Mouse (Mus musculus) left cerebral cortex, adult 8-10 months (tissue): ENCODE measurements around the gene Limk2. TPM values are rescaled to one million over a fixed set of nuclear protein-coding genes. Genes with fewer than 3 reads are reported as not detected.
A peak's percentile ranks its signal among the peaks of the same experiment; 100 is the strongest.

Experiments used
- DNase-seq, 2 experiments: peaks; one replicate each; pipeline ENCODE4 v3.0.0; 2022; ENCODE audit warnings: low spot score in 2 of 2
- total RNA-seq, 4 experiments: library from RNA; stranded (reverse); gene quantifications; 2 replicates each; pipeline ENCODE4 v1.2.4; 2022

Gene Limk2
- total RNA-seq, 4 experiments from 2014 or later: 93.4 to 107 (median 97.0) TPM

DNA sequence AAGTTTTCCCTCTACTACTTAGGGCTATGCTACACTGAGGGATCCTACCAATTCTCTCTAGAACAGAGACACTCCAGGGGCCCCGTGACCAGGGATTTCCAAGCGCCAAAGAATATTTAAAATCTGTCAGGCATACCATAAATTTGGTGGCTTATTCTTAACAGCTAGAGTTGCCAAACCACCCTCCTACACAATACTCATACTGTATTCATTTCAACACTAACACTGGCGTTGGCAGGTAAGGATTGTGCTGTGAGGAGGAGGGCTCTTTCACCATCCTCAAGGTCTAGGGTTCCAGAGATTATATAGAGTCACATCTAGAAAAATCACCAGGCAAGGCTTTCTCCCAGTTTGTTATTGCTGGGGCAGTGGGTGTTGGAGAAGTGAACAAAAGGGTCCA, 7.4 kb upstream of the Limk2 start:
- DNase-seq: no peak

DNA sequence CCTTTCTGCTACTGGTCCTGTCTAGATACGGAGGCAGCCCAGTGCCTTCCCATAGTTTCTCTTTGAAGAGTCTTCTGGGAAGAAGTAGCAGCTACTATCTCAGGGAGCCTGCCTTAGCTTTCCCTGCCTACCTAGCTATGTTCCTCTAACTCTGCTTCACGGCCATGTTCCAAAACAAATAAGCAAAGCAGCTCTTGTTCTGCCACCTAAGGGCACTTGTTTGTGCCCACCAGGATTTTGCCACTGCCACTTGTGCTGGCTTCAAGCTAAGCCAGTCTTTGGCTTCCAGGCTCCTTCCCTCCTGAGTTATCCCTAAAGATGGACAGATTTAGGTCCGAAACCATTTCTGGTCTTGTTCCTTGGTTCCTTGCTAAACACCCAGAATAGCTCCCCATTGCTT, 3.1 kb upstream of the Limk2 start:
- DNase-seq: no peak

DNA sequence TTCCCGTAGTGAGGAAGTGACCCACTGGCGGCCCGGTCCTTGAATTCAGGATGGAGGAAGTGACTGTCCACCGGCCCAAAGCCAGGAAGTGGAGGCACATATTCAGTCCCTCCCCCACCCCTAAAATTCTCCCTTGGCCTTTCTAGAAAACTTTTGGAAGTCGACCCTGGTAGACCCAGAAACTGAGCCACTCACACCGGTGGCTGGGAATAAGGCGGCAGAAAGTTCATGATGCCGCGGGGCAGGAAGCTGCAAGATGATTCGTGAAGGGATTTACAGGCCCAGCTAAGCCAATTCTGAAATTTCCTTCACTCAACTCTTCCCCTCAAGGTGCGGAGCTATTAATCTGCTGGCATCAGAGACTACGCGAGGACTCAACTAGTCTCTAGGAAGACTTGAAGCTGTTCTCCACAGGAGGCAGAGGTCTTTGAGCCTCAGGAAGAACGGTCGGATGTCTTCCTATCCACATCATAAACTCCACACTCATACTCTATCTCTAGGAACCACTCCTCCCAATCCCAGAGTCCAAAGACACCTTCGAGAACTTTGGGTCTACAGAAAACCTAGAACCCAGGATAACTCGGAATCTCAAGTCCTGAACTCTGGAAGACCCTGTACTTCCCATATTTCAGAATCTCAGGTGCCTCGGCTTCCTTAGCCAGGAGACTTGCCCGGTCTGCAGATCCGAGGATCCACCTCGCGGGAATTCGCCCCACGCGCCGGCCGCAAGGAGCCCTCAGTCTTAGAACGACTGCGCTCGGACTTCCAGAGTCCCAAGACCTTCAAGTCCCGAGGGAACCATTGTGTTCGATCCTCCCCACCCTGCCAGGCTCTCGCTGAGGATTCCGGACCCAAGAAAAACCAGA, 625 bp downstream of the Limk2 start:
- DNase-seq: no peak

DNA sequence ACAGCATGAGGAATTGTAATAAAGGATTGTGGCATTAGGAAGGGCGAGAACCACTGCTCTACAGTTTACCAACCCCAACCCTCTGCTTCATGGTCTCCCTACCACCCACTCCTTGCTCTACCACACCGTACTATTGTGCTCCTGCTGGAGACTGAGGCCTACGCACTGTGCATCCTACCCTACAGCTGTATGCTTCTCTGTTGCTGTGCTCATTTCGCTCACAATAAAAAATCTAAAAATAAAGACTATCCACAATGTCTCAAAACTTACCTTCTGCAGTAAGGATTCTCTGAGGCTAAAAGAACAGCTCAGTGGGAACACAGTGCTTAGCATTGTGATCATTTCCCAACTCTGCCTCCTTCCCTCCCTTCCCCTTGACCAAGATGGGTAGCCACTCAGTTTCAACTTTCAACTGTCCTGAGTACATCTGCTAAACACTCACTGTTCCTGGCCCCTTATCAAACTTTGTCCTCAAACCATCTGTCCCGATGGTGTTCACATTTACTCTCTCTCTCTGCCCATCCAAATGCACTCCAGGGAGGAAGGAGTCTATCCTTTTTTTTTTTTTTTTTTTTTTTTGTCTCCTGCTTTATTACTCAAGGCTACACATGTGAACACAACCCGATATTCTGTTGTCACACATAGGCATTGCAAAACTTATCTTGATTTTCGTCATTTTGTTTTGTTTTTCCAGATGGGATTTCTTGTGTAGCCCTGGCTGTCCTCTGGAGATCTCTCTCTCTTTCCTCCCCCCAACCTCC, 4.5 kb downstream of the Limk2 start:
- peak in 1 of 2 experiments; percentile 38 for DNase-seq

DNA sequence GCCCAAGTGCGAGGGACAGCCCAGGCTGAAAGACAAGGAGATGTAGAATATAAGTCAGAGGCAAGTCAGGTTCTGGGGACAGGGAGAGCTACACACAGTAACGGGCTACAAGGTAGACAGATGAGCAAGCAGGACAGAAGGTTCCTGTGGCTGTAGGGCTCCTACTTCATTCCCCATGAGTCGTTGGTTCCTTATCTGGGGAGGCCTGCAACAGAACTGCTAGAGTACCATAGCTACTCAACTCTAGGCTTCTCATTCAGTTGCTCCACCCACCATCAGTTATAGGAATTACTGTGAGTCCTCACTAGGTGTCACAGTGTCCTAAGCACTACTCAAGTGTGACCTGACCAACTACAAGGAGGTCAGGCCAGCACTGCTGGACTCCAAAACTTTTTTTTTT, 6.0 kb downstream of the Limk2 start:
- DNase-seq: no peak

DNA sequence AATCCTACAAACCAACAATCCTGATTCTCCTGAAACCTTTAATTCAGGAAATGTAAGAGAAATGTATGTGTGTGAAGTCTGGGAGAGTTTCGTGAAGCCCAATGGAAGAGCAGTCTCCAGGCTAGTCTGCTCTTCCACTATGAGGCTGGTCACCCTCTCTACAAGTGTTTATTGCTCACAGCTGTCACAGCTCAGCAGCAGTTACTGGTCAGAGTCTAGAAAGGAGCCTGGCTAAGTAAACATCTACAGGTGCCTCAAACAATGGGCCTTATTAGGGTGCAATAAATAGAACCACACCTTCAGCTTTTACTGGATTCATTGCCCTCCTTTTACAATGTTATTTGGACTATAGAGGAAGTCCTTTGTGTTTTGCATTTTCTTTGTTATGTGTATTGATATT, 10.7 kb downstream of the Limk2 start:
- DNase-seq: no peak

DNA sequence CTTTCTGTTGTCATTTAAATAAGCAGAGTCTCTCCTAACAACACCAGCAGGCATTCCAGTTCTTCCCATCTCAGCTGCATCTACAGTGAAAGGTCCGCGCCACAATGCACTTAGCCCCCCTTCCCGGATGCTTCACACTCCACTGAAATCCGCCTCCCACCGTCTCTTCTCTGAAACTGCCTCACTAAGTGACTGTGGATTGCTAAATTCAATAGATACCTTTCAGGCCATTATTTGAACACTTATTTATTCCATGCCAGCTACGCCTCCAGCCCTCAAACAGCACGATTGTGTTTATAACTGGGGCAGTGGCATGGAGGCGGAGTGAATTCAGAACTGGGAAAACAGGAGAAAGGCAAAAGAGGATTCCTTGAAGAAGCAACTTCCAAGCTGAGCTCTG, 12.4 kb downstream of the Limk2 start:
- DNase-seq: peak in 1 of 2 experiments; percentile 41

DNA sequence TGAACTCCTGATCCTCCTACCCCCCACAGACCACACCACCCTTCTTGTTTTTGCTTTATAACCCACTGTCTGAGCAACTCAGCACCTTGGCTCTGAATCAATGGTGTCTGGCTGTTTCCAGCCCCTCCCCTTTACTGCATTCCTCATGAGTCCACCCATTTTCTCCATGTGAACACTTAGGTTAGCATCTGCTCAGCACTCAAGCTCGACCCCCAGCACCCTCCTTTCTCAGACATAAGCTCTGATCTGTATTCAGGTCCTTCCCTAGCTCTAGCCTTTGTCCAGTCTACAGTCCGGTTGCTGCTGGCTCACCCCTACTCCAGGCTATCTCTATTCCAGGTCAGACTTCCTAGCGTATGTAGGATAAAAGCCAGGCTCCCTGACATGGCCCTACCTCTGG, 12.9 kb downstream of the Limk2 start:
- DNase-seq: no peak

DNA sequence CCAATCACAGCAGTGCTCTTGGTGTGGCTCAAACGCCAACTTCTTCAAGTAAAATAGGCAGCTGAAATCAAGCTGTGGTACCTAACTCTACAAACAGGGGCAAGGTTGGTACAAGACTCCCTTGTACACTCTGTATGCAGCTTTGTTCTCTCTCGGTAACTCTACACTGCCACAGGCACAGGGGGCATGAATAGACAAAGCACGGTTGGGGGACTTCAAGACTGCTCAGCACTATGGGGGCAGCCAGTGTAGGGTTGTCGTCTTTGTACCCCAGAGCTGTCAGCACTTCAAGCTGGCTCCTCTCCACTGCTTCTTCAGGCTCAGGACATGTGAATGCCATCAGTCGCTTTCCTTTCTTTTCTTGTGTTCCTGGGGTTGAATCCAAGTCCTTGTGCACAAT, 14.5 kb downstream of the Limk2 start:
- DNase-seq: no peak

DNA sequence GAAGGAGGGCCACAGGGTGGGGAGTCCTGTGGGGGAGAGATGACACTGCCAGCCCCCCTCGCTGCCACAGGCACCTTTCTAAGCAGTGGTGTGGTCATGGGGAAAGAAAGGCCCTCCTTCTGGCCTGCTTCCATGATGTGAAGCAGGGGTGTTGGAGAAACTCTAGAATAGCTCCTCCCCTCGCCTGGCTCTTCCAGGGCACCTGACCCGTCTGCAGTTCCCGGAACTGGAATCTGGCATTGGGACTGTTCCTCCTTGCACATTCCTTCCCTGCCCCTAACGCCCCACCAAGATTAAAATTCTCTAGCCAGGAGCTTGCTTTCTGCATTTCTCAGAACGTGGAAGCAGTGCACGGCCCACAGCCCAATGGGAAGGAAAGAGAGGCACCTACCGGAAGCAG, 16.5 kb downstream of the Limk2 start:
- no peak for DNase-seq

DNA sequence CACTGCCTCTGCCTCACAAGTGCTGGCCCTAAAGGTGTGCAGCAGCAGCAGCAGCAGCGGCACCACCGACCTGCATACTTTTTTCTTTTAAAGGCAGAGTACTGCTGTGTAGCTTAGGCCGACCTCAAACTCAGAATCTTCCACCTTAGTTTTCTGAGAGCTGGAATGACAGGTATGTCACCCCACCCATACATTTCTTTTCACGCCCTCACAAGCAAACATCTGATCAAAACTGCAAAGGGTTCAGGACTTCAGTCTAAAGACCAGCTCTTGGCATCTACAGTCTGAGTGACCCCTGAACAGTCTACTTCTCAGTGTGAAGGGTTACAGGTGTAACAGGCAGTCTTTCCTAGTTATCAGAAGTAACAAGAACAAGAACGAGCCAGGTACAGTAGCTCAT, 18.2 kb downstream of the Limk2 start:
- DNase-seq: no peak

DNA sequence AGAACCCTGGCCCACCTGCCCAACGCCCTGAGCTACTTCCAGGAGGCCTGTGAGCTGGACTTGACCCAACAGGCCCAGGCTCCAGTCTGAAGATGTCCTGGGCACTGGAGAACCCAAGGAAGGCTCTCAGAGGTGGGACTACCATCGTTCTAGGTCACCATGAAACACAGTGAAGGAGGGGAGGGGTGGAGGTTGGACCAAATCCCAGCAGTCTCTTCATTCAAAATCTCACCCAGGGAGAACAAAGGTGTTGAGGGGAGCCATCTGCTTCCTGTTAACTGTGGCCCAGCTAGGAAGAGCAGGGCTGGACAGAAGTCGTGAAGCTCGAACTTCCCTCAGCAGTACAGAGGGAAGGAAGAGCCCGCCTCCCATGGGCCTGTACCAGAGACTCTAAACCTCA, 19.0 kb downstream of the Limk2 start:
- DNase-seq: no peak

DNA sequence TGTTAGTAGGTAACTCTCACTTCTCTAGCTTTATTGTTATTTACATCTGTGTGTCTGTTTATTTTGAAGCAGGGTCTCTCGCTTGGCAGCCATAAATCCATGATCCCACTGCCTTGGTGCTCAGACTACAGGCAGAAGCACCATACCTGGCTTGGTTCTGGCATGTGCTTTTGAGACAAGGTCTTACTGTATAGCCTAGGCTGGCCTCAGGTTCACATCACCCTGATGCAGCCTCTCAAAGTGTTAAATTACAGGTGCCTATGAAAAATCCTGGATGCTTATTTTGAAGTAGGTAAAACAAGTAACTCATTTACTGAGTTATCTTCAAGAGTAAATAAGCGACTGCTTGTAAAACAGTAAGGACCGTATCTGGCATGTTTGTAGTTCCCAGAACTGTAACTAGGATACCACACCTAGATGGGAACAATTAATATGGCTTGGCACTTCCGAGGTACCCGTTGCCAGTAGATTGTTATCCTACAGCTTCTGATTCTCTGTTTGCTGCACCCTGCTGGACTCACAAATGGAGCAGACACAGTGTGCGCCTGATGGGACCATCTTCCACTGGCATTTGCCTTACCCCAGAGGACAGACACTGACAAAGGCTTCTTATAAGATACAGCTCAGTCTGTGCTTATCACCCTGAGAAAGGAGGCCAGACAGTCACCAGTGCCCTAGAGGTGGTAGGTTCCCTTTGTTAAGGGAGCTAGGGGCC, 21.4 kb downstream of the Limk2 start:
- DNase-seq: no peak

DNA sequence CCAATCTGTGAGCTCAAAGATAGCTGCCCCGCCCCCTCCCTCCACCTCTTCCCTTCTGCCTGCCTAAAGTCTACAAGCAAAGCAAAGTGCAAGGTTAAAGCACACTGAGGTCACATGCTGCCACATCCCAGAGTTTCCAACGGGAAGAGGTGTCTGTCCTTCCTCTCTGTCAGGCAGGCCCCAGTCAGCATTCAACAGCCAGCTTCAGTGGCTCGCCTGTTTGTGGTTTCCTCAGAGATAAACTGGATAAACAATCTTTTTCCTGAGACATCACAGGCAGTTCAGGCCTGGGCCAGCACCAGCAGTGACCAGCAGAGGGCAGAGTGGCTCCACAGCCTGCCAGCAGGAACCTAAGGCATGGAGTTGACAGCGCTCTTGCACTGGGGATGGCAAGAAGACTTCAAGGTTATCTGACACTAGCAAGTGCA, 22.0 kb downstream of the Limk2 start:
- DNase-seq: peak; percentile 68 to 85

DNA sequence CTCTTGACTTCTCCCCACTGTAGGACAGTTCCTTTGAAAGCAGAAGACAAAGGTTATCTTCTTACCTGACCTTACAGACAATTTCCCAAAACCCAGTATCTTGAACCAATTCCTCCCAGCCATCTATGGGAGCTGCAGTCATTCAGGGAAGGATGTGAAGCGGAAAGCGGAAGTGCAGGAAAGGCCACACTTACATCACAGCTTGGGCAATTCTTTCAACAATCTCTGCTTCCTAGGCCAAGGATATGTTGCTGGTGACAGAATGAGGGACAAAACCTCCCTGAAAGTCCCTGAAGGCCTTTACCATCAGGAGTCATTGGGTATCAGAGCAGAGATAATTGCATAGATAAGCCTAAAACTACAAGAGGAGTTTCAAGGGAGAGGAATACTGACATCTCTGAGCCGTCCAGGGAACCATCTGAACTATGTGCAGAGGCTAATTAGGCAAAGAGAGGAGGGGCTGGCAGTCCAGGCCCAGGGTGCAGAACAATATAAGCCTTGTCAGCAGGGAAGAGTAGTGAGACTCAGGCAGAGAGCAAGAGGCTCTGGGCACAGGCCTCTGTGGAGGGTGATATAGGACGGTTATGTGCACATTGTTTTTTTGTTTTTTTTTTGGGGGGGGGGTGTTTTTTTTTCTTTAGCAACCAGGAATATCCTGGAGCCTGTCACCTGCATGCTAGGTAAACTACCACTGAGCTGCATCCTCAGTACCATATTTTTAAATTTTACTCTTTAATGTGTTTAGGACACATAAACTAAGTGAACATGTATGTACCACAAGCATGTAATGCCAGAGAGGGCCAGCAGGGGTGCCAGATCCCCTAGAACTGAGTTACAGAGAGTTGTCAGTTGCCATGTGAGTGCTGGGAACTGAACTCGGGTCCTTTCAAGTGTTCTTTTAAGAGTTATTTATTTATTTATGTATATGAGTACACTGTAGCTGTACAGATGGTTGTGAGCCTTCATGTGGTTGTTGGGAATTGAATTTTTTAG, 26.1 kb downstream of the Limk2 start:
- DNase-seq: no peak

DNA sequence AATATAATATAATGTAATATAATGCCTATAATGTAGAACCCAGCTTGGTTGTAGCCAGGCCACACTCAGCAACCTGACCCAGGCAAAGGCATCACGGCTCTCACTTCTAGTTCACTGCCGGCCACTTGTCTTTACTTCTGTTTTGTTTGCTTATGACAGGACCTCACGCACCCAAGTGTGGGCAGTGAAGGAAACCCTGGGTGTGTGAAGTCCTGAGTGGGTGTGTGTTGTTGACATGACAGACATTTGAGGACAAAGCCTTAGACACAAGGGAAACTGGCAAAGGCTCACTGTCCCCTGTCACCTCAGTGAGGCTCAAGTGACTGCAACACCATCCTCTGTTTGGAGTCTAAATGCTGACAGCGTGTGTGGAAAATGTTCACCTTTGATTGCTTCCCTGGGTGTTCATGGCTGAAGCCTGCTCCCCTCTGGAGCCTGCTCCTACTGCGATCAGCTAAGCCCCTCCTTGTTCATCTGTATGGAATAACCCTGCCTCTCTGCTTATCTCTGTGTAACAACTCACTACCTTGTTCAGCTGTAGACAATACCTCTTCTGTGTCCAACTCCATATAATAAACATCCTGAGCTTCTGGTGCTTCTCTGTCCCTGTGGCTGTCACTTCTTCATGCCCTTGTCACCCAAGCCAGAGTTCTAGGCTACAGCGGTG, 27.7 kb downstream of the Limk2 start:
- DNase-seq: no peak

DNA sequence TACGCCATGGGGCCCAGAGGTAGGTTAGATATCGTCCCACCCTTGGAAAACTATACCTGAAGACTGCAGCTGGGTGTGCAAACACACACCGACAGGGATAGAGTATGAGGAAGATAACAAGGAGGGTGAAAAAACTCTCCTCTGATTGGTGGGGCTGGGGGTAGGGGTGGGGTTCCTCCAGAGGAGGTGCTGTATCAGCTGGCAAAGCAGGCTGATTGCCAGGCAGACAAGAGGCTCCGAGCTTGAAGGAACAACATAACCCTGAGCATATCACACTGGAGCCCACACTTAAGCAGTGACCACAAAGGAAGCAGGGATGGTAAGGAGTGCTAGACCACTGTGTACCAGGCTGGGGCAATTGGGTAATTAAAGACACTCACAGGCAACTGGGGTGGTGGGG, 29.6 kb downstream of the Limk2 start:
- no peak for DNase-seq

DNA sequence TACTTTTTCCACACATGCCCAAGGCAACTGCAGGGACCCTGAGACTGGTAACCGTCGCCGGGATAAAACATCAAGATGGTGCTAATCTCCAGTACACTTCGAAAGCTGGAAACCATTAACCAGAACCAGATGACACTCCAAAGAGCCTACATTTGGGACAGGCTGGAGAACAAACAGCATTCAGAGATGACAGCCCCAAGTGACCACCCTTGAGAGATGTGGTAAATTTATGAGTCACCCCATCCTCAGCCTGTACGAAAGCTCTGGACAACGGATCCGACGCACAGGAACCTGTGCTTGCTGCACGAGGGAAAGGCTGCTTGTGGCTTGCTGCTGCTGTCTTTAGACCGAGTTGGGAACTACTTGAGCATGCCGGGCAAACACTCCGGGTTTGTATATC, 34.2 kb downstream of the Limk2 start:
- no peak for DNase-seq

DNA sequence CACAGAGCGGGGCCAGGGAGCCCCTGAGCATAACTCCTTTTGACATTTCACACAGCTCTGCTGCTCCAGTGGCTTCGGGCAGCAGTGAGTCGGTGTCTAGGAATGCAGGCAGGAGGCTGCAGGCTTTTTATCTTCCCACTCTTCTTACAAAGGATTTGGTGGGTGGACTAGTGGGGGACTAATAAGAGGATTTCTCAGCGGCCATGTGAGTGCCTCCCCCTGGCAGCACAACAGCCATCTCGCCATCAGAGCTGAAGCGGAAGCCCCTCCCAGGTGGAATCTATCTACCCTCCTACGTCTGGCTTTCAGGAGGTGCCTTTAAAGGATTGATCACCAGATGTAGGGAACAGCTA, 34.7 kb downstream of the Limk2 start:
- no peak for DNase-seq

DNA sequence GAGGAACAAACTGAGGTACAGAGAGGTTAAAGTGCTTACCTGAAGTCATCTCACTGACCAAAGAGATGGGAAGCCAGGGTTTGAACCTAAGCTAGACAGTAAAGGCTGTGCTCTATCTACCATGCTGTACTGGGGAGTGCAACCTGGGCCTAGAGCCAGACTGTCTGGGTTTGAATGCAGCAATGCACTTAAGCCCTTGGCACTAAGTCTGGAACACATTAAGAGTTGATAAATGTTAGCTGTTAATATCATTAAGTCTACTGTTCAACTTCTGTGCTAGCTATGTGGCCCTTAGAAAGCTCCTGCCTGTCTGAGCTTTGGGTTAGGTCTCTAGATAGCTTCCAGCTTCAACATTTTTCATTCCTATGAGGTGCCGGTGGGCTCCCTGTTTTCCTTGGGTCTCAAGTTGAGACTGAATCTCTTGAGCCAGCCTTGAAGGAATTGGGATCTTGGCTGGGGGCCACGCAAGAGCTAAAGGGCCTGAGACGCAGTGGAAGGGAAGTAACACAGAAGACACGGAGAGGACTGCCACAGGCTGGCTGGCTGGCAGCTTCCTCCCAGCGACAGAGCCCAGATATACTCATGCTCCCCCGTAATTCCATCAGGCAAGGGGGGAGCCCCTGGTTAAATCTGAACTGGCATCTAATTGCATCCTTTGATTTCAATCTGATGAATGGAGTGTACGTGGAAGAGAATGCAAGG, 35.2 kb downstream of the Limk2 start:
- DNase-seq: no peak
